Mouse (Mus musculus) hindbrain, embryonic 11.5 days (tissue): Measurements from ENCODE around the gene Kcnj1. TPM values are rescaled to one million over a fixed set of nuclear protein-coding genes. Genes with fewer than 3 reads are reported as not detected.

Experiments used
- ATAC-seq: fragments of 200-750 bp; cut with Nextera tagmentation; 2 replicates; pipeline ENCODE4 v1.8.0; 2017; ENCODE audit warnings: mild to moderate bottlenecking, moderate TSS enrichment, moderate library complexity; ENCODE audit not compliant: low FRiP score
- DNase-seq: peaks from one replicate; pipeline ENCODE4 v3.0.0-alpha.2; 2015; ENCODE audit warnings: low spot score
- H3K27ac ChIP-seq: fragments of 300-500 bp; sonication (generic); 2 replicates; pipeline ENCODE4 v1.5.1; 2014; ENCODE audit warnings: mild to moderate bottlenecking, low read depth, low read length
- H3K27me3 ChIP-seq: fragments of 300-500 bp; sonication (generic); 2 replicates; pipeline ENCODE4 v1.6.1; 2014; ENCODE audit warnings: mild to moderate bottlenecking, low read length, moderate library complexity, mixed read lengths; ENCODE audit not compliant: control insufficient read depth, insufficient read depth
- H3K36me3 ChIP-seq: fragments of 300-500 bp; sonication (generic); 2 replicates; pipeline ENCODE4 v1.6.1; 2014; ENCODE audit warnings: mild to moderate bottlenecking, low read length, moderate library complexity, mixed read lengths; ENCODE audit not compliant: control insufficient read depth, insufficient read depth
- H3K4me1 ChIP-seq: fragments of 300-500 bp; sonication (generic); replicated peaks from 2 replicates; pipeline ENCODE4 v1.6.1; 2014; ENCODE audit warnings: low read length, mixed read lengths; ENCODE audit not compliant: control insufficient read depth, insufficient read depth
- H3K4me2 ChIP-seq: fragments of 300-500 bp; sonication (generic); replicated peaks from 2 replicates; pipeline ENCODE4 v1.6.1; 2014; ENCODE audit warnings: mild to moderate bottlenecking, low read depth, low read length
- H3K4me3 ChIP-seq: fragments of 300-500 bp; sonication (generic); 2 replicates; pipeline ENCODE4 v1.5.1; 2014; ENCODE audit warnings: low read depth, low read length
- H3K9ac ChIP-seq: fragments of 300-500 bp; sonication (generic); 2 replicates; pipeline ENCODE4 v1.6.1; 2014; ENCODE audit warnings: low read depth, low read length
- H3K9me3 ChIP-seq: fragments of 300-500 bp; sonication (generic); 2 replicates; pipeline ENCODE4 v1.6.1; 2016; ENCODE audit warnings: low read length; ENCODE audit not compliant: control insufficient read depth
- WGBS: fragments of 180-500 bp; shearing (Covaris S2); extraction: QIAGEN DNeasy Blood & Tissue Kit; methylation state at CpG from one replicate; pipeline ENCODE4 v1.1.7; 2014; 5-methylcytosine and 5-hydroxymethylcytosine counted together
- polyA plus RNA-seq: library from polyadenylated mRNA; unstranded; fragments of >200 nt; fragmentation: Nextera tagmentation; extraction: Ambion mirVana; gene quantifications from 2 replicates; pipeline ENCODE4 v1.2.1, GENCODE M21; 2014

Gene Kcnj1
- polyA plus RNA-seq, 1 experiment from 2014 or later: not detected

DNA sequence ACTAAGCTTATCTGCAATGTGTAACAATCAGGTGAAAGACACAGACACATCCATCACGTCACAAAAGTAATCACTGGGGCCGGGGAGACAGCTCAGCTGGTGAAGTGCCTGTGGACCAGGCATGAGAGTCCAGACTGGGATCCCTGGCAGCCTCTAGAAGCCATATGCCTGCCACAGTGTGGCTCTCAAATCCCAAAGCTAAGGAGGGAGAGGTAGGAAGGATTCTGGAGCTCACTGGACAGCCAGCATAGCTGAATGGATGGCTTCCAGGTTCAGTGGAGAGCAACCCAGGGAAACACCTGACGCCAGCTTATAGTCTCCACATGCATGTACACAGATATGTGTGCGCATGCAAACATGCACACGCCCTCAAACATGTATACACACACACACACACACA, 76.5 kb downstream of the Kcnj1 start:
- Histone ChIP-seq H3K27ac (no peak overlapping the region), H3K9ac (no peak overlapping the region), H3K4me3 (no peak overlapping the region), H3K36me3 (no peaks in the 10 kb centered on the region), H3K9me3 (no peaks in the 10 kb centered on the region), H3K4me2 (no peak overlapping the region), H3K27me3 (no peaks in the 10 kb centered on the region), H3K4me1 (no peaks in the 10 kb centered on the region)
- DNase-seq (no peak), ATAC-seq (no peak)
- WGBS: 82% methylated on average over 5 of the region's 5 CpGs

Other genes with a start within 250 kb of the Kcnj1 start
- 0.35 and 0.36 TPM in 2 replicates for gene Kcnj5, start 28.1 kb upstream of the Kcnj1 start, polyA plus RNA-seq
- 18.6 and 22.2 TPM in 2 replicates for gene Fli1, start 170.4 kb downstream of the Kcnj1 start, polyA plus RNA-seq